Mouse (Mus musculus): ENCODE results near the gene Grb7. TPM values are rescaled to one million over a fixed set of nuclear protein-coding genes. Genes with fewer than 3 reads are reported as not detected.

The Grb7 gene
- total RNA-seq, 2 experiments from 2014 or later: 1.0 to 1.8 TPM

DNA sequence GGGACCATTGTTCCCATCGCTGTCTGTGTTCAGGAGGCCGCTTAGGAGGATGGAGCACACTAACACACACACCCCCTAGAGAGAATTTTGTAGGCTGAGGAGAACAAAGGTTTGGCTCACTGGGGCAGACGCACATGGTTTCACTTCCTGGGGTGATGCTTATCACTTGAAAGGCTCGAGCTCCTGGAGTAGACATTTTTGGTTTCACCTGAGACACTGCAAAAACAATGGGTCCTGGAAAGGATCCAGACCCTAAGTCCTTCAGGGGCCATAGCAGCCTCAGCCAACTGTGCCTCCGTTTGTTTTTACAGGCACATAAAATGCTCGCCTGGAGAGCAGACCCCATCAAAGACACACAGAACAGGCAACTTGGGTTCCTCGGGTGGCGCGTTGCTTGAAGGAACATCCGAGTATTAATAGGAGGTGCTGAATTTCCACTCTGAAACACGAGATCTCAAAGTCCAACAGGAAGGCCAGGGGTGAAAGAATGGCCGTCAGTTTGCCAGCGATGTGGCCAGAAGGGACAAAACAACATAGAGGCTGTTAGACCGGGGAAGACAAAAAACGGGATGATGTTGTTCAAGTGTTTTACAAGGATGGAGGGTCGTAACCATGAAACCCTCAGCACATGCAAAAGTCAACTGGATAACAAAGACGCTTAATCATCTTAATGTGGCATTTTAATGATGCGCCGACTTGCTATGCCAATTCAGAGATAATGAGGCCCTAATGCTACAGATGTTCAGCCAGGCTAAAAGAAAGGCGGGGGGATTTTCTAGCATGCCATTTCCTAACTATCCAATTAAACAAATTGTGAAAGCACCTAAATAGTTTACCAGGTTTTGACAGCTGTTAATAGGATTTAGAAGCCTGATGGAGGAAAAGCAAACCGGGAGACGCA lies 51.4 kb downstream of the Grb7 start:
- no peak for DNase-seq (ENCODE audit: low spot score in 2 of 2)

DNA sequence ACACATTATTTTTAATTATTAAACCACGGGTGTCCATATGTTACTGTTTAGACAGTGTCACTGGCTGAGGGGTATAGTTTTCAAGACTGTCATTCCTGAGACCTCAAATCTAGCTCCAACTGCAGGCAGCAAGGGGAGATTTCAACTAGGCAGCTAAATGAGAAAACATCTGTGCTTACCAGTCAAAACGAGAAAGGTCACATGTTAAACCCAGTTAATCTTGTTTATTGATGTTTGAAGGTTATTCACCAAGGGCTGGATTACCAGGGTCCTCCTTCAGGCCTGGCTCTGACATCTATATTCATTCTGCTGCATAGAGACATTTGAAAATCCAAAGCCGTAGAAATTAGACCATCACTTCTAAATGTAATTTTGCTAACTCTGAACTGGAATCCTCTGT lies 58.7 kb downstream of the Grb7 start:
- no peak for DNase-seq (ENCODE audit: low spot score in 2 of 2)

Other genes starting within 250 kb of the Grb7 start
- 10 to 100 TPM; 34.1 to 36.5 TPM for gene Cdk12, start 243.3 kb upstream of the Grb7 start, total RNA-seq (2021)
- 100 to 1,000 TPM; 114 to 118 TPM for gene Neurod2, start 116.7 kb upstream of the Grb7 start, total RNA-seq (2021)
- gene Ppp1r1b, start 98.0 kb upstream of the Grb7 start, total RNA-seq (2021): 10 to 100 TPM; 17.5 to 24.1 TPM
- 10 to 100 TPM; 19.2 to 19.5 TPM for gene Stard3, start 88.0 kb upstream of the Grb7 start, total RNA-seq (2021)
- gene Tcap, start 62.6 kb upstream of the Grb7 start, total RNA-seq (2021): 1 to 10 TPM; 1.4 to 1.6 TPM
- not detected for gene Pnmt, start 59.9 kb upstream of the Grb7 start, total RNA-seq (2021)
- gene Pgap3, start 45.9 kb upstream of the Grb7 start, total RNA-seq (2021): 10 to 100 TPM in 1 of 2 experiments, 1 to 10 TPM in 1; 8.9 to 10.1 TPM
- gene Erbb2, start 33.9 kb upstream of the Grb7 start, total RNA-seq (2021): 1 to 10 TPM; 3.3 to 4.2 TPM
- 100 to 1,000 TPM; 108 to 110 TPM for gene Mien1, start 7.4 kb upstream of the Grb7 start, total RNA-seq (2021)
- gene Ikzf3, start 99.6 kb downstream of the Grb7 start, total RNA-seq (2021): not detected
- not detected for gene Zpbp2, start 104.7 kb downstream of the Grb7 start, total RNA-seq (2021)
- gene Ormdl3, start 141.0 kb downstream of the Grb7 start, total RNA-seq (2021): 10 to 100 TPM; 53.6 to 56.9 TPM
- gene Lrrc3c, start 151.9 kb downstream of the Grb7 start, total RNA-seq (2021): not detected
- gene Gm12355, start 179.3 kb downstream of the Grb7 start, total RNA-seq (2021): 10 to 100 TPM; 14.1 to 17.2 TPM
- under 1 TPM in 1 of 2 experiments, not detected in 1; 0.50 TPM for gene Gsdma3, start 180.0 kb downstream of the Grb7 start, total RNA-seq (2021)
- gene Gsdma2, start 200.4 kb downstream of the Grb7 start, total RNA-seq (2021): not detected
- not detected for gene Gsdma, start 218.0 kb downstream of the Grb7 start, total RNA-seq (2021)
- 100 to 1,000 TPM; 127 to 130 TPM for gene Psmd3, start 236.2 kb downstream of the Grb7 start, total RNA-seq (2021)